Mouse (Mus musculus) MN1 (cell line): Measurements from ENCODE around the gene Fbxw28.
"Not testable (repeated sequence)": the region's sequence is repeated elsewhere in the genome, so short reads cannot be mapped to it uniquely, and the experiment has no call there.

Source experiments
- DNase-seq: peaks from one replicate; pipeline ENCODE4 v3.0.0-alpha.2; 2016; ENCODE audit warnings: low spot score

The Fbxw28 gene

DNA sequence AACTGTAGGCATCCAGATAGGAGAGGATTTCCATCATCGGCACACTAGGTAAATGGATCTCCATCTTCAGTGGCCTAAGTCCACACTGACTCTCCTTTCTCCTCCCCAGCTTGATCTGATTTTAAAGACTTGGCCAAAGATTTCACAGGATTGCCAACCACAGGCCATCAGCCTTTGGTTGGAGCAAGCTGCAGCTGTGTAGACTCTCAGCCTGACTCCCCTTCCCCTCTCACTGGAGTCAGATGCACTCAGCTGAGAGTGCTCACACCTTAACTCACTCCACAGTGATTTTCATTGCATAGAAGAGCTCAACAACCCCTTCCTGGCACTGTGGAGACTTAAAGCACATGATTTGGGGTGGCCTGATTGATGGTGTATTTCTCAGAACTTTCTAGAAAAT, at the start of gene Fbxw28:
TSS of gene Fbxw28 (minus strand) at position 101 of the 400 bp plus-strand sequence.
- not testable (repeated sequence) for DNase-seq

DNA sequence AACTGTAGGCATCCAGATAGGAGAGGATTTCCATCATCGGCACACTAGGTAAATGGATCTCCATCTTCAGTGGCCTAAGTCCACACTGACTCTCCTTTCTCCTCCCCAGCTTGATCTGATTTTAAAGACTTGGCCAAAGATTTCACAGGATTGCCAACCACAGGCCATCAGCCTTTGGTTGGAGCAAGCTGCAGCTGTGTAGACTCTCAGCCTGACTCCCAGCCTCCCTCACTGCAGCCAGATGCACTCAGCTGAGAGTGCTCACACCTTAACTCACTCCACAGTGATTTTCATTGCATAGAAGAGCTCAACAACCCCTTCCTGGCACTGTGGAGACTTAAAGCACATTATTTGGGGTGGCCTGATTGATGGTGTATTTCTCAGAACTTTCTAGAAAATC, 51.9 kb downstream of the Fbxw28 start, which contains the start of gene Fbxw14:
TSS of gene Fbxw14 (minus strand) at position 101 of the 400 bp plus-strand sequence.
- not testable (repeated sequence) for DNase-seq
